Mouse (Mus musculus) kidney, adult 2 months (tissue): ENCODE measurements at regions not wholly inside any gene's neighbourhood (a gene's known extent, or its start where the extent isn't known, plus 50 kb on each side); places are given as distances from the start of the nearest gene placed in this dataset.

Experiments
- CTCF ChIP-seq: fragments of 200-500 bp; conservative IDR thresholded peaks from 2 replicates; pipeline ENCODE4 v1.5.1; 2011; ENCODE audit warnings: low read depth, mild to moderate bottlenecking, control low read depth, low read length, moderate library complexity, mixed read lengths; ENCODE audit not compliant: insufficient read depth, insufficient read length
- POLR2A ChIP-seq: fragments of 200-500 bp; IDR thresholded peaks from one replicate; pipeline ENCODE4 v1.6.1; 2011; ENCODE audit warnings: low read depth, low read length, control low read depth

GRCm38 (mm10) chr9:69667064-69667533 is 93.6 kb downstream of the Foxb1 start:
- no peak for TF ChIP-seq POLR2A
- TF ChIP-seq CTCF: no peak
